Comparison of ENCODE assay signal across 17 mouse cellular contexts in the genomic region with DNA sequence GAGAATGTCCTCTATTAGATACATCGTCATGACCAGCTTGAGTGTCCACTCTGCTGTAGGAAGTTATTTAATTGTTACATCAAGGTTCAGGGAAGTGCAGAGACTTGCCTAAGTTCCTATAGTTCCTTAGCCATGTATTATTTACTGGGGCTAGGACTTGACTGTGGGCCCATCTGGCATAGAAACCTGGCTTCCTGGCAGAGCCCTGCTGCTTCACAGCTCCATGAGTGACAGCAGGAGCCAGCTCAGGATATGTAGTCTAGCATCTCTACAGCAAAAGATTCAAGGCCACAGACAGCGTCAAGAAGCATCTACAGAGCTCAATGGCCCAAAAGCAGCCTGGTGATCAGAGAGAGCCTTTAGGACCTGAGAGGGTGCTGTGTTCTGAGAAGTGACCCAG.
"Had no signal": no experiment of that assay in that cellular context is flagged by ENCODE, and none has a peak within 500 bp of the region (broad histone marks: within the 10 kb centered on the region; RNA-seq: fewer than 3 reads in every experiment).

No protein-coding gene starts in this region.

- H3K4me3 ChIP-seq: left cerebral cortex, adult 2 months; stomach, embryonic 15.5 days had no signal

- H3K9me3 ChIP-seq: stomach, embryonic 15.5 days had no signal

- H3K36me3 ChIP-seq: stomach, embryonic 15.5 days had no signal

- ATAC-seq: intestine, embryonic 16.5 days; liver, postnatal 0 days; lung, postnatal 0 days had no signal

- H3K4me1 ChIP-seq: stomach, embryonic 15.5 days had no signal

- H3K27me3 ChIP-seq: stomach, embryonic 15.5 days had no signal

- H3K9ac ChIP-seq: liver, embryonic 14.5 days; liver, postnatal 0 days; lung, embryonic 14.5 days; stomach, embryonic 15.5 days had no signal

- H3K4me2 ChIP-seq: lung, embryonic 14.5 days; stomach, embryonic 15.5 days had no signal

- DNase-seq: kidney, adult 18-20 months; kidney, adult 9 months; kidney, postnatal 14 days; kidney, postnatal 4 days; liver, postnatal 0 days; lung, embryonic 14.5 days; midbrain, embryonic 14.5 days; right cerebral cortex, postnatal 25 days; spleen, adult 18-20 months; thymus, adult 18-20 months; thymus, postnatal 36 days had no signal

- H3K27ac ChIP-seq: left cerebral cortex, adult 2 months; liver, embryonic 14.5 days; macrophage; stomach, embryonic 15.5 days had no signal
